Mouse (Mus musculus): Measurements from ENCODE around the gene Rbm3. TPM values are rescaled to one million over a fixed set of nuclear protein-coding genes. Genes with fewer than 3 reads are reported as not detected.
A peak's percentile ranks its signal among the peaks of the same experiment; 100 is the strongest.

Gene Rbm3
- total RNA-seq (2021) = 10 to 100 TPM; 63.1 to 74.0 TPM

- intact Hi-C loops (cut with DNase I) = loop anchor here (5.0 to 10.0 kb wide), 2 partner anchors 107 to 421 kb away; partner anchors contain the start of genes Ftsj1, Gm45208 and Praf2
- DNase-seq = peak; percentile 79 to 82
These were observed at the start of gene Rbm3 for GRCm38 (mm10) chrX:8145153-8145991. Rbm3 (minus strand) TSS chrX:8145880.

- DNase-seq = no peak
- intact Hi-C loops (cut with DNase I) = loop anchor here (1.0 to 5.0 kb wide), 2 partner anchors 13 to 59 kb away; partner anchors contain the start of genes Ftsj1 and Porcn
These were observed 47.7 kb upstream of the Rbm3 start, which contains the start of gene Ebp for GRCm38 (mm10) chrX:8193419-8193723. Ebp (minus strand) TSS chrX:8193512.

GRCm38 (mm10) chrX:8192640-8193418 is 47.1 kb upstream of the Rbm3 start:
- intact Hi-C loops (cut with DNase I) = loop anchor here (1.0 to 5.0 kb wide), 2 partner anchors 13 to 59 kb away; partner anchors contain the start of genes Ftsj1 and Porcn
- DNase-seq = peak; percentile 71

- intact Hi-C loops (cut with DNase I) = loop anchor here (5.0 kb wide), 1 partner anchor 60 kb away; the partner anchor contains the start of gene Ftsj1
- DNase-seq = peak in 1 of 2 experiments; percentile 9
These were observed 46.5 kb upstream of the Rbm3 start for GRCm38 (mm10) chrX:8192126-8192639.

- DNase-seq = no peak
- intact Hi-C loops (cut with DNase I) = no loop called here
These were observed 37.3 kb upstream of the Rbm3 start for GRCm38 (mm10) chrX:8182871-8183540.

- no peak for DNase-seq
These were observed 34.0 kb upstream of the Rbm3 start for GRCm38 (mm10) chrX:8179646-8180045.

GRCm38 (mm10) chrX:8178871-8179270 is 33.2 kb upstream of the Rbm3 start:
- intact Hi-C loops (cut with DNase I) = no loop called here
- DNase-seq = no peak

More at GRCm38 (mm10) chrX:8179646-8180045, 34.0 kb upstream of the Rbm3 start:
- intact Hi-C loops (cut with DNase I) = no loop called here

- intact Hi-C loops (cut with DNase I) = no loop called here
- peak; percentile 80 to 83 for DNase-seq
These were observed 30.1 kb upstream of the Rbm3 start, which contains the start of gene Tbc1d25 for GRCm38 (mm10) chrX:8175504-8176385. Tbc1d25 (minus strand) TSS chrX:8176181.

- no peak for DNase-seq
- intact Hi-C loops (cut with DNase I) = no loop called here
These were observed 29.5 kb upstream of the Rbm3 start for GRCm38 (mm10) chrX:8175169-8175503.

- intact Hi-C loops (cut with DNase I) = no loop called here
- no peak for DNase-seq
These were observed 22.3 kb upstream of the Rbm3 start for GRCm38 (mm10) chrX:8167716-8168647.

- DNase-seq = no peak
- intact Hi-C loops (cut with DNase I) = no loop called here
These were observed 18.8 kb upstream of the Rbm3 start for GRCm38 (mm10) chrX:8164471-8164870.

GRCm38 (mm10) chrX:8163076-8163475 is 17.4 kb upstream of the Rbm3 start:
- DNase-seq = no peak
- intact Hi-C loops (cut with DNase I) = no loop called here

- intact Hi-C loops (cut with DNase I) = loop anchor here (10.0 kb wide), 1 partner anchor 419 kb away; the partner anchor contains the start of genes Gm45208 and Praf2
- DNase-seq = no peak
These were observed 1.9 kb downstream of the Rbm3 start for GRCm38 (mm10) chrX:8143750-8144149.

GRCm38 (mm10) chrX:8142948-8143347 is 2.7 kb downstream of the Rbm3 start:
- intact Hi-C loops (cut with DNase I) = loop anchor here (10.0 kb wide), 1 partner anchor 418 kb away; the partner anchor contains the start of genes Gm45208 and Praf2
- DNase-seq = no peak

GRCm38 (mm10) chrX:8141058-8141457 is 4.6 kb downstream of the Rbm3 start:
- no peak for DNase-seq
- intact Hi-C loops (cut with DNase I) = loop anchor here (10.0 kb wide), 1 partner anchor 416 kb away; the partner anchor contains the start of genes Gm45208 and Praf2

GRCm38 (mm10) chrX:8140446-8140845 is 5.2 kb downstream of the Rbm3 start:
- intact Hi-C loops (cut with DNase I) = loop anchor here (10.0 kb wide), 1 partner anchor 416 kb away; the partner anchor contains the start of genes Gm45208 and Praf2
- no peak for DNase-seq

GRCm38 (mm10) chrX:8139480-8139879 is 6.2 kb downstream of the Rbm3 start:
- DNase-seq = no peak
- intact Hi-C loops (cut with DNase I) = no loop called here

GRCm38 (mm10) chrX:8135886-8136285 is 9.8 kb downstream of the Rbm3 start:
- DNase-seq = no peak
- intact Hi-C loops (cut with DNase I) = no loop called here

Data from heart, postnatal 36 days (tissue).